Mouse (Mus musculus) liver, adult 2 months (tissue): ENCODE measurements around the gene Hexa.

Experiments
- CTCF ChIP-seq: fragments of 200-500 bp; IDR thresholded peaks from 2 replicates; pipeline ENCODE4 v1.5.1; 2011; ENCODE audit warnings: low read depth, low read length, control low read depth
- POLR2A ChIP-seq: fragments of 200-500 bp; IDR thresholded peaks from 2 replicates; pipeline ENCODE4 v1.6.1; 2011; ENCODE audit warnings: low read length, control low read depth; ENCODE audit not compliant: insufficient read depth; ENCODE audit errors: extremely low read depth

DNA sequence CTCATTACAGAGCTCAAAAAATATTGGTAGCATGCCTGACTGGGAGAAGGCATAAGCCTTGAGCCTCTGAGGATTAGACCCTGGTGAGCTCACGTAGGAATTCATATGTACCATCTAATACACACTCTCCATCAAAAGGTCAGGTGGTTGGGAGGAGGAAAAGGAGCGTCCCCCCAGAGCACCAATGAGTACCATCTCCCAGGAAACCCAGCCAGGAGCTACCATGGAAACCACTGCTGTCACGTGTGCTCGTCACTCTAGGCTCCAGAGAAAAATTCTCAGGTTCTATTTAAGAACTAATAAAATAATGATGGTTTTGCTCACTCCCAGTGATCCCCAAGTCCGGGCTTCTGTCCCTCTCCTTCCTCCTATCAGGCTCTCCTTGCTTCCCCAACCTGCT is 48.9 kb downstream of the Hexa start:
- TF ChIP-seq CTCF, result no peak
- no peak for TF ChIP-seq POLR2A
